Mouse (Mus musculus) midbrain, postnatal 0 days (tissue): Measurements from ENCODE around the gene Spata13. TPM values are rescaled to one million over a fixed set of nuclear protein-coding genes. Genes with fewer than 3 reads are reported as not detected.

Experiments
- ATAC-seq: fragments of 200-750 bp; cut with Nextera tagmentation; 2 replicates; pipeline ENCODE4 v1.8.0; 2017; ENCODE audit warnings: moderate number of reproducible peaks, mild to moderate bottlenecking, moderate TSS enrichment, moderate library complexity; ENCODE audit not compliant: low FRiP score
- DNase-seq: peaks from one replicate; pipeline ENCODE4 v3.0.0-alpha.2; 2015; ENCODE audit warnings: low spot score
- H3K27ac ChIP-seq: fragments of 300-500 bp; sonication (generic); 2 replicates; pipeline ENCODE4 v1.5.1; 2014; ENCODE audit warnings: low read depth, mild to moderate bottlenecking, low read length, mixed read lengths
- H3K27me3 ChIP-seq: fragments of 300-500 bp; sonication (generic); 2 replicates; pipeline ENCODE4 v1.6.1; 2014; ENCODE audit warnings: low read length, control low read depth, mixed read lengths; ENCODE audit not compliant: insufficient read depth
- H3K36me3 ChIP-seq: fragments of 300-500 bp; sonication (generic); 2 replicates; pipeline ENCODE4 v1.6.1; 2014; ENCODE audit warnings: low read length, control low read depth, mixed read lengths; ENCODE audit not compliant: insufficient read depth
- H3K4me1 ChIP-seq: fragments of 300-500 bp; sonication (generic); 2 replicates; pipeline ENCODE4 v1.6.1; 2014; ENCODE audit warnings: mild to moderate bottlenecking, control low read depth, antibody characterized with exemption, low read length, mixed read lengths; ENCODE audit not compliant: insufficient read depth
- H3K4me2 ChIP-seq: fragments of 300-500 bp; sonication (generic); 2 replicates; pipeline ENCODE4 v1.6.1; 2014; ENCODE audit warnings: low read depth, mild to moderate bottlenecking, low read length, mixed read lengths; ENCODE audit not compliant: poor library complexity, severe bottlenecking
- H3K4me3 ChIP-seq: fragments of 300-500 bp; sonication (generic); 2 replicates; pipeline ENCODE4 v1.5.1; 2014; ENCODE audit warnings: low read depth, mild to moderate bottlenecking, low read length, moderate library complexity
- H3K9ac ChIP-seq: fragments of 300-500 bp; sonication (generic); replicated peaks from 2 replicates; pipeline ENCODE4 v1.6.1; 2014; ENCODE audit warnings: mild to moderate bottlenecking, low read length, moderate library complexity, mixed read lengths; ENCODE audit not compliant: poor library complexity, severe bottlenecking
- H3K9me3 ChIP-seq: fragments of 300-500 bp; sonication (generic); 2 replicates; pipeline ENCODE4 v1.6.1; 2016; ENCODE audit warnings: low read length, control low read depth
- CTCF ChIP-seq: IDR thresholded peaks from 2 replicates; pipeline ENCODE4 v1.5.1; 2016; ENCODE audit warnings: antibody characterized with exemption, mild to moderate bottlenecking
- WGBS: fragments of 180-500 bp; shearing (Covaris S2); extraction: QIAGEN DNeasy Blood & Tissue Kit; methylation state at CpG from one replicate; pipeline ENCODE4 v1.1.7; 2014; 5-methylcytosine and 5-hydroxymethylcytosine counted together
- polyA plus RNA-seq: library from polyadenylated mRNA; unstranded; fragments of >200 nt; fragmentation: Nextera tagmentation; extraction: Ambion mirVana; gene quantifications from 2 replicates; pipeline ENCODE4 v1.2.1, GENCODE M21; 2015
- total RNA-seq: library from RNA; depleted of rRNA; stranded (reverse); fragments of >200 nt; gene quantifications from 2 replicates; pipeline ENCODE4 v1.2.3, GENCODE M21; 2014

The Spata13 gene
- total and polyA plus RNA-seq, 2 experiments from 2014 or later: 12.4 to 33.0 TPM

DNA sequence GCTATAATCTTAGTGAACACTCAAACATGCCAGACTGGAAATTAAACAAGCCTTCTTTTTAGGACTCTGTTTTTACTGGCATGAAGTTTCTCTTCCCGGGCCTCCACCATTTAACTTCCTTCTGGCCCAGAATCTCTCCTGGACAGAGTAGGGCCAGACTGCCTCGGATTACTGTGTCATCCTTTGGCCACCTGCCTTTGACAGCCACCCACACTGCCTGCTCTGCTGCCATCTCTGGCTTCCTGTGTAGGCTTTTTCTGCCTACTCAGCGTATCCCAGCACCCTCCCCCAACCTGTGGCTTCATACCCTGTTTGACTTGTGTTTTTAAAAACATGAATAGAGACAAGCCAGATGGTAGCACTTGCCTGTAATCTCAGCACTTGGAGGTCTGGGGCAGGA is 71.2 kb downstream of the Spata13 start:
- 70% methylated on average over 3 of the region's 3 CpGs for WGBS
- no peak for DNase-seq
- no peaks in the 10 kb centered on the region for H3K27me3 ChIP-seq
- no peaks in the 10 kb centered on the region for H3K4me1 ChIP-seq
- no peak for TF ChIP-seq CTCF
- no peaks in the 10 kb centered on the region for H3K36me3 ChIP-seq
- no peak overlapping the region for H3K4me3 ChIP-seq
- H3K27ac ChIP-seq: no peak overlapping the region
- H3K9me3 ChIP-seq: no peaks in the 10 kb centered on the region
- H3K4me2 ChIP-seq: no peak overlapping the region
- ATAC-seq: no peak
- no peak overlapping the region for H3K9ac ChIP-seq

DNA sequence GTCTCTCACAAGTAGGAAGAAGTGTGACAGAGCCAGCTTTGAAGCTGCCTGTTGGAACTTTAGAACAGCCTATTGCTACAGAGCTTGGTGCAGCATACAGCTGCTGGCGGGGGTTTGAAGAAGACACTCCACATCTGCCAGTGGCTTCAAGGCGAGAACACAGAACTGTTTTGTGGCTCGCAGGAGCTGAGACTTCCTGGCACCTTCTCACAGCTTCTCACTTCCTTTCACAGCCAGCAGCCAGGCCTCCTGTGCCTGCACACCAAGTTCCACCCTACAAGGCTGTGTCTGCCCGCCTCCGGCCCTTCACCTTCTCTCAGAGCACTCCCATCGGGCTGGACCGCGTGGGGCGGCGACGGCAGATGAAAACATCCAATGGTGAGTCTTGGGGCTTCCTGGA is 75.4 kb downstream of the Spata13 start:
- TF ChIP-seq CTCF: no peak
- Histone ChIP-seq H3K4me1 (no peaks in the 10 kb centered on the region), H3K27me3 (no peaks in the 10 kb centered on the region), H3K27ac (no peak overlapping the region), H3K4me3 (no peak overlapping the region), H3K9me3 (no peaks in the 10 kb centered on the region), H3K4me2 (no peak overlapping the region), H3K9ac (no peak overlapping the region), H3K36me3 (no peaks in the 10 kb centered on the region)
- 85% methylated on average over 11 of the region's 11 CpGs for WGBS
- DNase-seq (no peak), ATAC-seq (no peak)

DNA sequence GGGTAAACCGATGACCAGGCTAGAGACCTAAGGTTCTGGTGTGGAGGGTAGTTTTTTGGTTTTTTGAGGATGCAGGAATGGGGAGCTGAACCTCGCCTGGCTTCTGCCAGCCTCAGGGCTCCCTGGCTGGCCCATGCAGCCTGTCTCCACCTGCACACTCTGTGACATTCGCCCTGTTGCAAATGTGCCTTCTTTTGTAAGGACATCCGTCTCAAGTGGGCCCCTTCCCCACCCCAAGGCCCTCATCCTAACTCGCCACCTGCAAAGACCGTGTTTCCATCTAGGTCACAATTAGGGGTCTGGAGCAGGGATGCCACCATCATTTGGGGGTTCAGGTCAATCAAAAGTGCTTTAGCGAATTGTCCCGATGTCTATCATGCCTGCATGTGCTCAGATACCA is 75.9 kb downstream of the Spata13 start:
- ATAC-seq (no peak), DNase-seq (no peak)
- Histone ChIP-seq H3K4me1 (no peaks in the 10 kb centered on the region), H3K9me3 (no peaks in the 10 kb centered on the region), H3K4me3 (no peak overlapping the region), H3K4me2 (no peak overlapping the region), H3K27me3 (no peaks in the 10 kb centered on the region), H3K27ac (no peak overlapping the region), H3K36me3 (no peaks in the 10 kb centered on the region), H3K9ac (no peak overlapping the region)
- 95% methylated on average over 8 of the region's 8 CpGs for WGBS
- TF ChIP-seq CTCF: no peak

DNA sequence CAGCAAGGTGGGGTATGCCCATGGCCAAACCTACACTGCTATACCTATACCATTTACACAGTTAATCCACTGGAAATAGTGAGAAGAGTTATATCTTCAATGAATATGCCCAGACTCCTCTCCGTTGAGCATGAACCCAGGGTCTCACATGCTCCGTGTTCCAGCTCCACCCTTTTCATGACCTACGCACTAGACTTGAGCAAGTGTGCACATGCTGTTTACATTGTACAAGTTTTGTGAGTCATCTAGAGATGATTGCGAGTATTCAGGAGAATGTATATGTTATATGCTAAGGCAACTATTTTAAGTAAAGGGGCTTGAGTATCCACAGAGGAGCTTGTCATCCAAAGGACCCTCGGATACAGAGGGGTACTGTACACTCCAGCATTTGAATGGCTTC is 77.4 kb downstream of the Spata13 start:
- no peaks in the 10 kb centered on the region for H3K4me1 ChIP-seq
- H3K9ac ChIP-seq: no peak overlapping the region
- H3K4me3 ChIP-seq: no peak overlapping the region
- no peak overlapping the region for H3K4me2 ChIP-seq
- no peaks in the 10 kb centered on the region for H3K27me3 ChIP-seq
- TF ChIP-seq CTCF: no peak
- H3K27ac ChIP-seq: no peak overlapping the region
- no peaks in the 10 kb centered on the region for H3K9me3 ChIP-seq
- H3K36me3 ChIP-seq: no peaks in the 10 kb centered on the region
- ATAC-seq: no peak
- DNase-seq: no peak
- WGBS: 96% methylated on average over 5 of the region's 5 CpGs

DNA sequence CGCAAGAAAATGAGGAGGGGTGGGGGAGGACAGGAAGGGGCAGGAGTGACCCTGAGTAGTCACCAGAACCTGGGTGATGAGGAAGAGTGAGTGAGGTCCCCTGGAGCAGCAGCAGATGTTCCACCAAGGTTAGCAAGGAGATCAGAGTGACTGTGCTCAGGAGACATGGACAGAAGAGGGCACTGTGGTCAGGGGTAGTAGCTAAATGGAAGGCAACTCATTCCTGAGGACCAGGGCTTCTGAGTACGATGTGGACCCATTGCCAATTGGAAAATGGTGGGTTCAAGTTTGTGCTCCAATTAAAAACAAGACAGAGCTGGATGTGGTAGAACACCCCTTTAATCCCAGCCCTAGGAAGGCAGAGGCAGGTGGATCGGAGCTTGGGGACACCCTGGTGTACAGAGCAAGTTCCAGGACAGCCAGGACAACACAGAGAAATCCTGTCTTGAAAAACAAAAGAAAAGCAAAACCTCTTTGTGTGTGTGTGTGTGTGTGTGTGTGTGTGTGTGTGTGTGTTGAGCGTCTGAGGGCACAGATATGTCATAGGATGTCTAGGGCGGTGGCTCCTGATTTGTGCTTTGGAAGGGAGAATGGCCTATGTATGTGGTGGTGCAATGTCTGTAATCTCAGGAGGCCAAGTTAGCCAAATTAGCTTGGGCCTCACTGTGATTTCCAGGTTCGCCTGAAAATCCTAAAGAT is 77.9 kb downstream of the Spata13 start:
- Histone ChIP-seq H3K4me3 (no peak overlapping the region), H3K36me3 (no peaks in the 10 kb centered on the region), H3K27ac (no peak overlapping the region), H3K27me3 (no peaks in the 10 kb centered on the region), H3K9ac (no peak overlapping the region), H3K9me3 (no peaks in the 10 kb centered on the region), H3K4me1 (no peaks in the 10 kb centered on the region), H3K4me2 (no peak overlapping the region)
- no peak for ATAC-seq
- TF ChIP-seq CTCF: peak; percentile 28; the same call in 1 of the 2 replicates
- DNase-seq: no peak
- WGBS: 85% methylated on average over 6 of the region's 6 CpGs

DNA sequence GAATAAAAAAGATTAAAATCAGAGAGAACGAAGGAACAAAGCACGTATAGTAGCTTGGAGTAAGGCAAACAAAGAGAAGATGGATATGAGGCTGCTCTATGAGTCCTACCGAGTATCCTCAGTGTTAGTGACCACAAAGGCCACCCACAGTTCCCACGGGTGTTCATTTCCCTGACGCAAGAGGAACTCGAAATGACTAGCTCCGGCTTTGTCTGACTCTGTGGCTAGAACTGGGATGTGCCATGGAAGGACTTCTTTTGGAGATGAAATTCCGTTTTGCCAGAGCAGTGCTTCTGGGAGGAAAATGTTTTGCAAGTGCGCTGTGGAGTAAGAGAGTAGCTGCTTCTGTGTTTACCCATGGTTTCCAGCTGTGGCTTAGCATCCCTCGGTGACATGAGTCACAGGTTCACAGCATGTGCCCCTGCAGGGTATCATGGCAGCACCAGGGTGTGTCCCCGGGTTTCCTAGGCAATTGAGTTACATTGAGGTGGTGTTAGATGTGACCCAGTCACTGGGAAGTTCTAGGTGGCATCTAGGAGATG is 78.6 kb downstream of the Spata13 start:
- no peak overlapping the region for H3K4me2 ChIP-seq
- no peak overlapping the region for H3K9ac ChIP-seq
- H3K36me3 ChIP-seq: no peaks in the 10 kb centered on the region
- no peak for ATAC-seq
- no peaks in the 10 kb centered on the region for H3K9me3 ChIP-seq
- H3K4me3 ChIP-seq: no peak overlapping the region
- H3K27ac ChIP-seq: no peak overlapping the region
- DNase-seq: no peak
- no peaks in the 10 kb centered on the region for H3K4me1 ChIP-seq
- no peaks in the 10 kb centered on the region for H3K27me3 ChIP-seq
- no peak for TF ChIP-seq CTCF
- 88% methylated on average over 11 of the region's 11 CpGs for WGBS
